ENCODE assay signal across 8 mouse cellular contexts in the genomic region with DNA sequence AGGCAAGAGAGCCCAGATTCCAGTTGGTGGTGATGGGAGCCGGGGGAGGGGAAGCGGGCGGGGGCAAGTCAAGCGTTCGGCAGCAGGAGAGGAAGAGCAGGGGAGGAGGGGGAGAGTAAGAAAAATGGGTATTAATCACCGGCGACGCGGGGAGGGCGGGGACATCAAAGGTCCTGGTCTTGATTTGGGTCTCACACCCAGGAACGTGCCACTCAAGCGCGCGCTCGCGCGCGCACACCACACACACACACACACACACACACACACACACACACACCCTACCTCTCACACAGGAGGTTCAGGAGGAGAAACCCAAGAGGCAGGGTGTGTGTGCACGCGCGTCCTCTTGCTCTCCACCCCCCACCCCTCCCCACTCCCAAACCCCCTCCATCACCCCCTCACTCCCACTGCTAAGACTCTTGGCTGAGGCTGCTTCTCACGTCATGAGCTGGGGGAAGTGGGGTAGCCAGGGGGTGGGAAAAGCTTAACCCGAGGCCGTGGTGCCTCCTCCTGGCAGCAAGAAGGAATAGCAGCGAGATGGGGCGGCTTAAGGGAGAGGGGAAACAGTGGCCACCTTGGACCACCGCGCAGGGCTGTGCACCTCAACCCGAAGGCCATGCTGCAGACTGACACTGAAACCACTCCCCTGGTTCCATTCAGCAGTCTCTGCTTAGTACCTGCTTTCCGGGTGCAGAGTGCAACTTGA. TPM values are rescaled to one million over a fixed set of nuclear protein-coding genes. Genes with fewer than 3 reads are reported as not detected.
DNase-seq lines count a peak whose midpoint lies in the region; ATAC-seq lines count a peak whose summit lies in the region.

A gene (minus strand): TSS at position 321 of the 706 bp plus-strand sequence.

- no peak within 1 kb of the TSS for H3K27ac ChIP-seq in embryonic facial prominence, embryonic 11.5 days (replicated peaks; ENCODE audit: low read depth, low read length)
- H3K27ac ChIP-seq in hindbrain, embryonic 14.5 days = peak within 1 kb of the TSS; percentile 86
- no peak within 1 kb of the TSS for H3K27ac ChIP-seq in limb, embryonic 15.5 days
- H3K27ac ChIP-seq in neural tube, embryonic 15.5 days (replicated peaks) = peak within 1 kb of the TSS; percentile 95

- peaks cover 4% of the 10 kb centered on the region; the same call in 1 of the 2 replicates for H3K9me3 ChIP-seq in megakaryocyte, embryonic 14.5 days
- no peaks in the 10 kb centered on the region for H3K9me3 ChIP-seq in embryonic facial prominence, embryonic 11.5 days (replicated peaks; ENCODE audit: control insufficient read depth, low read length)
- H3K9me3 ChIP-seq in hindbrain, embryonic 14.5 days (ENCODE audit: control insufficient read depth, low read length) = no peaks in the 10 kb centered on the region
- H3K9me3 ChIP-seq in limb, embryonic 15.5 days = no peaks in the 10 kb centered on the region
- no peaks in the 10 kb centered on the region for H3K9me3 ChIP-seq in neural tube, embryonic 15.5 days (replicated peaks)

- no peaks in the 10 kb centered on the region for H3K4me1 ChIP-seq in megakaryocyte, embryonic 14.5 days
- peaks cover 4% of the 10 kb centered on the region; the same call in 1 of the 2 replicates for H3K4me1 ChIP-seq in embryonic facial prominence, embryonic 11.5 days (ENCODE audit: control insufficient read depth, insufficient read depth, low read length)
- peaks cover 13% of the 10 kb centered on the region for H3K4me1 ChIP-seq in hindbrain, embryonic 14.5 days (replicated peaks; ENCODE audit: control insufficient read depth, insufficient read depth, low read length)
- H3K4me1 ChIP-seq in limb, embryonic 15.5 days = peaks cover 21% of the 10 kb centered on the region
- H3K4me1 ChIP-seq in neural tube, embryonic 15.5 days = peaks cover 18% of the 10 kb centered on the region

- H3K4me3 ChIP-seq in megakaryocyte, embryonic 14.5 days (replicated peaks) = peak within 1 kb of the TSS; percentile 5
- H3K4me3 ChIP-seq in embryonic facial prominence, embryonic 11.5 days (ENCODE audit: low read depth, low read length) = peak within 1 kb of the TSS; percentile 42
- H3K4me3 ChIP-seq in hindbrain, embryonic 14.5 days (replicated peaks; ENCODE audit: low read length) = peak within 1 kb of the TSS; percentile 58
- peak within 1 kb of the TSS; percentile 47 for H3K4me3 ChIP-seq in limb, embryonic 15.5 days
- peak within 1 kb of the TSS; percentile 62 for H3K4me3 ChIP-seq in neural tube, embryonic 15.5 days (replicated peaks)

- peak within 1 kb of the TSS; percentile 28; the same call in 1 of the 2 replicates for H3K9ac ChIP-seq in embryonic facial prominence, embryonic 11.5 days (replicated peaks; ENCODE audit: low read length)
- peak within 1 kb of the TSS; percentile 69 for H3K9ac ChIP-seq in hindbrain, embryonic 14.5 days
- 0 out of 2 replicates have a peak within 1 kb of the TSS, but pooled peaks have one; percentile 28 for H3K9ac ChIP-seq in limb, embryonic 15.5 days
- peak within 1 kb of the TSS; percentile 76 for H3K9ac ChIP-seq in neural tube, embryonic 15.5 days (replicated peaks)

- H3K27me3 ChIP-seq in megakaryocyte, embryonic 14.5 days (replicated peaks) = peaks cover 13% of the 10 kb centered on the region
- peaks cover 33% of the 10 kb centered on the region for H3K27me3 ChIP-seq in embryonic facial prominence, embryonic 11.5 days (ENCODE audit: control insufficient read depth, insufficient read depth, low read length)
- peaks cover 3% of the 10 kb centered on the region; the same call in 1 of the 2 replicates for H3K27me3 ChIP-seq in hindbrain, embryonic 14.5 days (ENCODE audit: control insufficient read depth, insufficient read depth, low read length)
- peaks cover 50% of the 10 kb centered on the region for H3K27me3 ChIP-seq in limb, embryonic 15.5 days
- H3K27me3 ChIP-seq in neural tube, embryonic 15.5 days (replicated peaks) = no peaks in the 10 kb centered on the region

- peak; percentile 59 for DNase-seq in embryonic facial prominence, embryonic 11.5 days (ENCODE audit: low spot score)
- peak; percentile 80 for DNase-seq in hindbrain, embryonic 14.5 days (ENCODE audit: low spot score)
- DNase-seq in B cell, adult 2 months = no peak
- DNase-seq in spleen, adult 18-20 months = no peak

- no peaks in the 10 kb centered on the region for H3K36me3 ChIP-seq in megakaryocyte, embryonic 14.5 days (replicated peaks; ENCODE audit: low read length)
- H3K36me3 ChIP-seq in embryonic facial prominence, embryonic 11.5 days (replicated peaks; ENCODE audit: control insufficient read depth, insufficient read depth, low read depth, low read length) = no peaks in the 10 kb centered on the region
- H3K36me3 ChIP-seq in hindbrain, embryonic 14.5 days (replicated peaks; ENCODE audit: control insufficient read depth, insufficient read depth) = no peaks in the 10 kb centered on the region
- no peaks in the 10 kb centered on the region for H3K36me3 ChIP-seq in limb, embryonic 15.5 days
- H3K36me3 ChIP-seq in neural tube, embryonic 15.5 days = no peaks in the 10 kb centered on the region

- H3K4me2 ChIP-seq in embryonic facial prominence, embryonic 11.5 days (ENCODE audit: low read depth, low read length) = peak within 1 kb of the TSS; percentile 90
- H3K4me2 ChIP-seq in hindbrain, embryonic 14.5 days (replicated peaks) = peak within 1 kb of the TSS; percentile 71
- peak within 1 kb of the TSS; percentile 96 for H3K4me2 ChIP-seq in limb, embryonic 15.5 days
- H3K4me2 ChIP-seq in neural tube, embryonic 15.5 days = peak within 1 kb of the TSS; percentile 69

- WGBS in embryonic facial prominence, embryonic 11.5 days = 2% methylated on average over 25 of the region's 30 CpGs
- WGBS in hindbrain, embryonic 14.5 days = under 1% methylated on average over 25 of the region's 30 CpGs
- WGBS in limb, embryonic 15.5 days = under 1% methylated on average over 22 of the region's 30 CpGs
- WGBS in neural tube, embryonic 15.5 days = 1% methylated on average over 22 of the region's 30 CpGs

- no peak for ATAC-seq in megakaryocyte, adult 5-6 weeks (ENCODE audit: poor library complexity, severe bottlenecking)
- peak; percentile 77 for ATAC-seq in embryonic facial prominence, embryonic 11.5 days (replicated peaks; ENCODE audit: insufficient number of reproducible peaks, low FRiP score, low TSS enrichment, low read depth)
- ATAC-seq in hindbrain, embryonic 14.5 days (ENCODE audit: low FRiP score) = peak; percentile 84
- peak; percentile 35; the same call in 1 of the 2 replicates for ATAC-seq in limb, embryonic 15.5 days (ENCODE audit: insufficient number of reproducible peaks, low FRiP score, low TSS enrichment, low read depth)
- peak; percentile 87 for ATAC-seq in neural tube, embryonic 15.5 days (ENCODE audit: low FRiP score)

RNA-seq across cellular contexts. Expression of the gene that starts here (rescaled TPM):
- not detected in 2 replicates for polyA plus RNA-seq in megakaryocyte, embryonic 14.5 days (2012; ENCODE audit: insufficient read depth, low replicate concordance)
- not detected in 2 replicates for total RNA-seq in megakaryocyte, adult 5-6 weeks (2015)
- not detected in 2 replicates for total RNA-seq in megakaryocyte, adult 5-6 weeks (2017)
- polyA plus RNA-seq in embryonic facial prominence, embryonic 11.5 days (2014; fragmentation: Nextera tagmentation; extraction: Ambion mirVana) = 0.36 and 0.45 TPM in 2 replicates
- 41.9 and 50.7 TPM in 2 replicates for polyA plus RNA-seq in hindbrain, embryonic 14.5 days (2014; fragmentation: Nextera tagmentation; extraction: Ambion mirVana)
- polyA plus RNA-seq in limb, embryonic 15.5 days (2015; fragmentation: Nextera tagmentation; extraction: Ambion mirVana) = 3.2 and 3.7 TPM in 2 replicates
- 63.0 and 82.8 TPM in 2 replicates for polyA plus RNA-seq in neural tube, embryonic 15.5 days (2015; fragmentation: Nextera tagmentation; extraction: Ambion mirVana)

Comparison
In these comparisons a context has a peak if more than half of its experiments do, and no peak if none do; other contexts are left out.
1. Peak in DNase-seq, ATAC-seq, H3K4me3 ChIP-seq, H3K9ac ChIP-seq and H3K4me2 ChIP-seq in embryonic facial prominence, embryonic 11.5 days; RNA of the gene not detected or under 1 TPM.
2. H3K4me3 ChIP-seq: peak in every context shown above with its lines; median percentile 62 in neural tube, embryonic 15.5 days; 58 in hindbrain, embryonic 14.5 days; 47 in limb, embryonic 15.5 days; 42 in embryonic facial prominence, embryonic 11.5 days; 5 in megakaryocyte, embryonic 14.5 days.
3. H3K27ac ChIP-seq: peak in hindbrain, embryonic 14.5 days (single experiment) and neural tube, embryonic 15.5 days (single experiment); none in embryonic facial prominence, embryonic 11.5 days (single experiment) and limb, embryonic 15.5 days (single experiment).
4. Peak in every context shown above with its lines, with median percentiles within 50 percentile points of each other: H3K4me2 ChIP-seq and H3K9ac ChIP-seq.